12 mouse cellular contexts compared by ENCODE assay signal in genomic region chr8:60790453-60790852, GRCm38 (mm10).
"Had no signal": no experiment of that assay in that cellular context is flagged by ENCODE, and none has a peak within 500 bp of the region (broad histone marks: within the 10 kb centered on the region; RNA-seq: fewer than 3 reads in every experiment).

No protein-coding gene starts in this region.

- DNase-seq: retina, postnatal 1 day; right cerebral cortex, adult 18-20 months; right cerebral cortex, postnatal 14 days; right cerebral cortex, postnatal 25 days; right cerebral cortex, postnatal 4 days; spleen, adult 18-20 months; thymus, adult 18-20 months; thymus, adult 2 months; thymus, postnatal 14 days; thymus, postnatal 25 days; thymus, postnatal 36 days; thymus, postnatal 4 days had no signal
